Mouse (Mus musculus): ENCODE measurements around the gene Habp4.

- peak; percentile 48 for TF ChIP-seq CTCF (IDR thresholded peaks at IDR 0.05; ENCODE audit: low read depth, low read length)
- no peak for TF ChIP-seq POLR2A (IDR thresholded peaks at IDR 0.05; ENCODE audit: insufficient read depth, low read length)
- TF ChIP-seq EP300 (IDR thresholded peaks at IDR 0.05; ENCODE audit: insufficient read depth, low read depth, low read length), result no peak
Measured at GRCm38 (mm10) chr13:64129616-64130375, 31.8 kb upstream of the Habp4 start.

All from ES-Bruce4 (cell line).